Mouse (Mus musculus) neural tube, embryonic 14.5 days (tissue): ENCODE measurements at regions not wholly inside any gene's neighbourhood (a gene's known extent, or its start where the extent isn't known, plus 50 kb on each side); places are given as distances from the start of the nearest gene placed in this dataset.

Source experiments
- ATAC-seq: fragments of 200-750 bp; cut with Nextera tagmentation; 2 replicates; pipeline ENCODE4 v1.8.0; 2017; ENCODE audit warnings: low read depth, mild to moderate bottlenecking, moderate TSS enrichment, moderate library complexity
- H3K27ac ChIP-seq: fragments of 300-500 bp; sonication (generic); 2 replicates; pipeline ENCODE4 v1.5.1; 2014; ENCODE audit warnings: low read depth, mild to moderate bottlenecking, control low read depth, low read length, moderate library complexity, mixed read lengths
- H3K27me3 ChIP-seq: fragments of 300-500 bp; sonication (generic); 2 replicates; pipeline ENCODE4 v1.6.1; 2014; ENCODE audit warnings: low read length; ENCODE audit not compliant: control insufficient read depth, insufficient read depth
- H3K36me3 ChIP-seq: fragments of 300-500 bp; sonication (generic); 2 replicates; pipeline ENCODE4 v1.6.1; 2014; ENCODE audit warnings: low read length, mixed read lengths; ENCODE audit not compliant: control insufficient read depth, insufficient read depth
- H3K4me1 ChIP-seq: fragments of 300-500 bp; sonication (generic); 2 replicates; pipeline ENCODE4 v1.6.1; 2014; ENCODE audit warnings: low read length; ENCODE audit not compliant: control insufficient read depth, insufficient read depth
- H3K4me2 ChIP-seq: fragments of 300-500 bp; sonication (generic); 2 replicates; pipeline ENCODE4 v1.6.1; 2014; ENCODE audit warnings: mild to moderate bottlenecking, low read depth, low read length, control low read depth
- H3K4me3 ChIP-seq: fragments of 300-500 bp; sonication (generic); 2 replicates; pipeline ENCODE4 v1.5.1; 2014; ENCODE audit warnings: low read depth, low read length, control low read depth, mixed read lengths
- H3K9ac ChIP-seq: fragments of 300-500 bp; sonication (generic); replicated peaks from 2 replicates; pipeline ENCODE4 v1.6.1; 2014; ENCODE audit warnings: low read depth, mild to moderate bottlenecking, control low read depth, low read length, mixed read lengths
- H3K9me3 ChIP-seq: fragments of 300-500 bp; sonication (generic); 2 replicates; pipeline ENCODE4 v1.6.1; 2016; ENCODE audit warnings: low read length; ENCODE audit not compliant: control insufficient read depth
- WGBS: fragments of 180-500 bp; shearing (Covaris S2); extraction: QIAGEN DNeasy Blood & Tissue Kit; methylation state at CpG from one replicate; pipeline ENCODE4 v1.1.7; 2014; 5-methylcytosine and 5-hydroxymethylcytosine counted together

DNA sequence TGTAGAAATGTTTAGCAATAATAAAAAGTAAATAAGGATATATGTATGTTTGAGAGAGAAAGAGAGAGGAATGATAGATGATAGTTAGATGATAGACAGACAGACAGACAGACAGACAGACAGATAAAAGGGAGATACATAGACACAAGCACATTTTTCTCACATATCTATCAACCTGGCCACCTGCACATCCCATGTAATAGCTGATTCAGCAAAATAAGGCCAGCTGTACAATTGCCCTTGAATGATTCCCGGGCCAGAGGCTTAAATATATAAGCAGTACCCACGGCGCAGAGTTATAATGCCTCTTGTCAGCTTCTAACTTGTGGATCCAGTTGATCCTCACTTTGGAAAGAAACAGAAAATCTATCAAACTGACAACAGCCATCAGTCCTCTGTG, 178.5 kb downstream of the Tmem114 start:
- no peaks in the 10 kb centered on the region for H3K4me1 ChIP-seq
- H3K9me3 ChIP-seq: no peaks in the 10 kb centered on the region
- H3K9ac ChIP-seq: no peak overlapping the region
- ATAC-seq: no peak
- H3K4me2 ChIP-seq: no peak overlapping the region
- H3K36me3 ChIP-seq: no peaks in the 10 kb centered on the region
- no peaks in the 10 kb centered on the region for H3K27me3 ChIP-seq
- WGBS: 96% methylated on average over 3 of the region's 3 CpGs
- H3K4me3 ChIP-seq: no peak overlapping the region
- H3K27ac ChIP-seq: no peak overlapping the region

DNA sequence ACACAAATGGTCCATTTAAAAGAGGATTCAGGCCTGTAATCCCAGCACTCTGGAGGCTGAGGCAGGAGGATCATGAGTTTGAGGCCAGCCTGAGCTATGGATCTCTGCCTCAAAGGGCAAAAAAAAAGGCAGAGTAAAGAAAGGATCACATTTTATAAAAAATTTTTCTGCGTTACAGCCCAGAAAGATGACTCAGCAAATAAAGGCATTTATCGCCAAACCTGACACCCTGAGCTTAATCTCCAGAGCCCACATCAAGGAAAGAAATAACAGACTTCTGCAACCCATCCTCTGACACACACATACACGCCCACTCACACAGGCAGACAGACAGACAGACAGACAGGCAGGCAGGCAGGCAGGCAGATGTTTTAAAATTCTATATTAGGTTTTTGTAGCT, 179.3 kb downstream of the Tmem114 start:
- WGBS: 93% methylated on average over 3 of the region's 3 CpGs
- H3K9me3 ChIP-seq: no peaks in the 10 kb centered on the region
- no peak for ATAC-seq
- H3K4me3 ChIP-seq: no peak overlapping the region
- H3K36me3 ChIP-seq: no peaks in the 10 kb centered on the region
- no peaks in the 10 kb centered on the region for H3K4me1 ChIP-seq
- no peak overlapping the region for H3K4me2 ChIP-seq
- no peak overlapping the region for H3K9ac ChIP-seq
- no peaks in the 10 kb centered on the region for H3K27me3 ChIP-seq
- no peak overlapping the region for H3K27ac ChIP-seq

DNA sequence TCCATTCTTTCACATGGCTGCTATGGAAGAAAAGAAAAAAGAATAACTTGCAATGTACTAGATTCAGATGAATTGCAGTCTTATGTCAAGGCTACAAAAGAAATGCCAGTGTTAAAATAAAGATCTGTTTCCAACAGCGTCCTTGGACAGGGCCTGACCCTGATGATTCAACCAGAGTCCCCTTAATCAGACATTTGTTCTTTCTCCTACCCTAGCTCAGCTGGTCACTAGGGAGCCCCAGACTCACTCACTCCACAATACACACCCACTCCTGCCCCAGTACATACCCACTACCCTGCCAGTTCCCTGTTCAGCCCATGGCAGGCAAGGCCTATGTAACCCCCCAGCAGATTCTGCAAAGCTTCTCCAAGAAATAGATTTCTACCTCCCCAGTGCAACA, 190.6 kb downstream of the Tmem114 start:
- Histone ChIP-seq H3K4me1 (no peaks in the 10 kb centered on the region), H3K27me3 (no peaks in the 10 kb centered on the region), H3K4me2 (no peak overlapping the region), H3K4me3 (no peak overlapping the region), H3K9ac (no peak overlapping the region), H3K27ac (no peak overlapping the region), H3K36me3 (no peaks in the 10 kb centered on the region), H3K9me3 (no peaks in the 10 kb centered on the region)
- no peak for ATAC-seq
- WGBS: 58% methylated on average over 1 of the region's 1 CpGs

DNA sequence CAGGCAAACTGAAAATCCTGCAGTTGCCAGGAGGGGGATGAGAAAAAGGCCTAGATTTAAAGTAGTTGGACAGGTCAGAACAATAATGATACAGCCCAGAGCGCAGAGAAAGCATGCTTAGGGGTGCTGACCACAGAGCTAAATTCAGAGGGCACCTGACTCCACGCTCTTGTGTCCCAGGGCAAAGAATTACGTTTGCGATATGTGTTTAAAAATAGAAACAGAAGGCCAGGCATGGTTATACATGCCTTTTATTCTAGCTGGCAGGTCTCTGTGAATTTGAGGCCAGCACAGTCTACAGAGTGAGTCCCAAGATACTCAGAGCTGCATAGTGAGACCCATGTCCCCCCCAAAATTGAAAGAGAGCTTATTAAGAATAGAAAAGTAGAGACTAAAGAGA, 192.9 kb downstream of the Tmem114 start:
- Histone ChIP-seq H3K4me1 (no peaks in the 10 kb centered on the region), H3K27ac (no peak overlapping the region), H3K9me3 (no peaks in the 10 kb centered on the region), H3K36me3 (no peaks in the 10 kb centered on the region), H3K4me3 (no peak overlapping the region), H3K9ac (no peak overlapping the region), H3K4me2 (no peak overlapping the region), H3K27me3 (no peaks in the 10 kb centered on the region)
- WGBS: 89% methylated on average over 4 of the region's 4 CpGs
- no peak for ATAC-seq

DNA sequence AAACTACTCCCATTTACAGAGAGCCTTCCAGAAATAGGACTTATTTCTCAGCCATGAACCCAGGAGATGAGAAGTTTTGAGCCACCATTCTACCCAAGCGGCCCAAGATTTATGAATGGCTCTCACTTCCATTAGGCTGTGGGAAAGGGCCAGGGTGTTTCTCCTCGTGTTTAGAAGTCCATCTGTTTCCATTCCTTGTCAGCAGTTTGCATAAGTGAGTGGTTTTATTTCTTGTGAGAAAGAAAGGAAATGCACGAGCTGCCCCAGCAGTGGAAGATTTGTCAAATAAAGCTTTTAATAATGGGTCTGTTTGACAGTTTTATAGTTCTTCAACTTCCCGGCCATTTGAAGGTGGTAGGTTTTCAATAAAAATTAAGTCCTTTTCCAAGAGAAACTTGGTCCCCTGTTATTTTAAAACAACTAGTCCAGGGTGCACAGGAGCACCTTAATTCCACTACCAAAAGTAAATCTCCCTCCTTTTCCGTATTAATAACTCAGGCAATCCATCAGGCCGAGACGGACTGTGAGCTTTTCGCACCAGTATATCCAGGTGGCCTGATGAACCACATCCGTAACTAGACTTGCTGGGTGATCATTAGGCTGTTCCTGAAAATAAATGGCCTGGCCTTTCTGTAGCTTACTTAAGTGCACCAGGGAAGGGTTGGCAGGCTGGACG, 201.2 kb downstream of the Tmem114 start:
- no peak for ATAC-seq
- Histone ChIP-seq H3K4me2 (no peak overlapping the region), H3K9me3 (no peaks in the 10 kb centered on the region), H3K27me3 (no peaks in the 10 kb centered on the region), H3K4me1 (no peaks in the 10 kb centered on the region), H3K27ac (no peak overlapping the region), H3K36me3 (no peaks in the 10 kb centered on the region), H3K9ac (no peak overlapping the region), H3K4me3 (no peak overlapping the region)
- 45% methylated on average over 10 of the region's 10 CpGs for WGBS

DNA sequence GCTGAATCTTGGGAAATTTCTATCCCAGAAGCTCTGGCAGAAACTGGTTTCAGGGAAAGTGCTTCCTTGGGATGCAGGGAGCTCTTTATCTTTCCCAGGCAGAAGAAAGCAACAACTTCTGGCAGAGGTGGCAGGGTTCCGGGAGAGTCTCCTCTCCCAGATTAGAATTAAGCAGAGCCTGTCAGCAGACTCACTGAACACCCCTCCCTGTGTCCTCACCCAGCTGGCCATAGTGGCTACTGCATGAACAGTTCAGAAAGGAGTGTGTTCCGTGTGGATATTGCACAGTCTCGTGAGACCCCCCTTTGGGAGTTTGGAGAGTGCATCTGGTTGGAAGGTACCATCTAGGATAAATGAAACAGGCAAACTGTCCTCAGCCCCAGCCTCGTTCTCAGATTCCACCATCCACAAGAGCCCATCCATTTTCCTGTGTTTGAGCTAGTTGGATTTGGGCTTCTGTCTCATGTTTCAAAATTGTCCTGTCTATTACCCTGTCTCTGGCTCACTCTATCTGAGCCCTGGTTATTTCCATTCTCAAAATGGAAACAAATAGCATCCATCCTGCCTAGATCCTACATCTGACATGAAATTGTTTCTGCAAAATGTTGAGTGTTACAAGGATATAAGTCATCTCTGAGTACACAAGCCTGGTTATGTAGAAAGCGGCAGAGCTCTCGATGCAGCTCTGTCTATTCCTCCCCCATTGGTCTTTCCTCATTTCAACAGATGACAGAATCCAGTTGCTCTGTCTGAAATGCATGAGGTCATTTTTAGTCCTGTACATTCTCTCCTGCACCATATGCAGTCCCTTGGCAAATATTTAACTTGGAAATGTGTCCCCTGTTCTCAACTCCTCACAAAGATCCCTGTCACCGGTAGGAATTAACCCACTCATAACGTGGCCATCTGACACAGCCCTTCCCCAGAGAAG, 216.4 kb downstream of the Tmem114 start:
- Histone ChIP-seq H3K4me3 (no peak overlapping the region), H3K27ac (no peak overlapping the region), H3K27me3 (no peaks in the 10 kb centered on the region), H3K4me2 (no peak overlapping the region), H3K4me1 (no peaks in the 10 kb centered on the region), H3K9me3 (no peaks in the 10 kb centered on the region), H3K36me3 (no peaks in the 10 kb centered on the region), H3K9ac (no peak overlapping the region)
- WGBS: 73% methylated on average over 8 of the region's 8 CpGs
- no peak for ATAC-seq

DNA sequence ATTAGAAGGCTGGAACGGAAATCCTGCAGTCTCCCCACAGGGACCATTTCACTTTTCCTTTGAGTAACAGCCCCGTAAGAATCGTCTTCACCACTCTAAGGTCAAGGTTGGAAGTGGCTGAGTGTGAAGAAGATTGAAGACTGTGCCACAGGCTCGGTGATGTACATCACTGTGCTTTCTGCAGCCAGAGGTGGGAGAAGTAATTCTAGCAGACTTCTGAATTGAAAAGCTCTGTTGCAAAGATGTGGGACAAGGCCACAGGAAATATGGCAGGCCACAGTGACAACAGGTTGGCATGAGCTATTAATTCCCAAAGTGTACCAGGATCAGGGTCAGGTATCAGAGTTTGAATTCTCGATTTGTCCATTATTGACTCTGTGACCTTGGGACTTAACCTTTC, 219.9 kb downstream of the Tmem114 start:
- Histone ChIP-seq H3K27me3 (no peaks in the 10 kb centered on the region), H3K4me1 (0 out of 2 replicates have a peak, but pooled peaks cover 3% of the 10 kb centered on the region), H3K9me3 (no peaks in the 10 kb centered on the region), H3K27ac (no peak overlapping the region), H3K36me3 (no peaks in the 10 kb centered on the region), H3K9ac (no peak overlapping the region), H3K4me2 (no peak overlapping the region), H3K4me3 (no peak overlapping the region)
- no peak for ATAC-seq
- WGBS: 74% methylated on average over 5 of the region's 5 CpGs

- Histone ChIP-seq H3K9me3 (no peaks in the 10 kb centered on the region), H3K4me1 (0 out of 2 replicates have a peak, but pooled peaks cover 7% of the 10 kb centered on the region), H3K36me3 (no peaks in the 10 kb centered on the region), H3K27me3 (no peaks in the 10 kb centered on the region), H3K4me2 (no peak overlapping the region), H3K9ac (no peak overlapping the region), H3K4me3 (no peak overlapping the region), H3K27ac (no peak overlapping the region)
- WGBS: 89% methylated on average over 3 of the region's 3 CpGs
- no peak for ATAC-seq
Measured at GRCm38 (mm10) chr16:8201306-8201705, 223.6 kb downstream of the Tmem114 start.
